Mouse (Mus musculus) retina, postnatal 1 day (tissue): ENCODE measurements around the gene Rsph4a.
"Not testable (repeated sequence)": the region's sequence is repeated elsewhere in the genome, so short reads cannot be mapped to it uniquely, and the experiment has no call there.

ENCODE experiments used
- DNase-seq: peaks from one replicate; pipeline ENCODE4 v3.0.0-alpha.2; 2012

The Rsph4a gene

DNA sequence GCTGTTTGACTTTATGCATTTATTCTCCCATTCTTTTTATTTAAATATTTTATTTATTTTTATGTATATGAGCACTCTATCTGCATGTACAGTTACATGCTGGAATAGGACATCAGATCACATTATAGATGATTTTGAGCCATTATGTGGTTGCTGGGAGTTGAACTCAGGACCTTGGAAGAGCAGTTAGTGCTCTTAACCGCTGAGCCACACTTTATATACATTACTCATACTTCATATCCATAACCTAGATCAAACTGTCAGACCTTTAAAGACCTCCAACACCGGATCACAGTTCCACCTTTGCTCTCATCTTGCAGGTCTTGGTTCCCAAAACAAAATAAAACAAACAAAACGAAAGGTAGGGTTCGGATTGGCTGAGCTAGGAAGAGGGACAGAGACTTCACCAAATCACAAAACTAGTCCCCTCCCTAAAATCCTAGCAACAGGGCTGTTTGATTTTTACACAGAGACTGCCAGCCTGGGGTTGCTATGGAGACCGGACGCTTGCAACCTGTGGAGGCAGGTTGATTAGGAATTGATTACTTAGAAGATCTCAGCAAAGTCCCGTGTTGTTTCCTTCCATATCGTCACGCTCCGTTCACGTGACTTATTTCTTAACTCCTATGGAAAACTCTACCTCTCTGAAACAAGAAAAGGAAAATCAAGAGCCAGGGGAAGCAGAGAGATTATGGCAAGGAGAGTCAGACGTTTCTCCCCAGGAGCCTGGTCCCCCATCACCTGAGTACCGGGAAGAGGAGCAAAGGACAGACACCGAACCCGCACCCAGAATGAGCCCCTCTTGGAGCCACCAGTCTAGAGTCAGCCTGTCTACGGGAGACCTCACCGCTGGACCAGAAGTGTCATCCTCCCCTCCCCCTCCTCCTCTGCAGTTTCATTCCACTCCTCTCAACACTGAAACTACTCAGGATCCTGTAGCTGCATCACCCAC, at the start of gene Rsph4a:
TSS of gene Rsph4a (plus strand) at position 582 of the 952 bp plus-strand sequence.
- peak; percentile 81 for DNase-seq

DNA sequence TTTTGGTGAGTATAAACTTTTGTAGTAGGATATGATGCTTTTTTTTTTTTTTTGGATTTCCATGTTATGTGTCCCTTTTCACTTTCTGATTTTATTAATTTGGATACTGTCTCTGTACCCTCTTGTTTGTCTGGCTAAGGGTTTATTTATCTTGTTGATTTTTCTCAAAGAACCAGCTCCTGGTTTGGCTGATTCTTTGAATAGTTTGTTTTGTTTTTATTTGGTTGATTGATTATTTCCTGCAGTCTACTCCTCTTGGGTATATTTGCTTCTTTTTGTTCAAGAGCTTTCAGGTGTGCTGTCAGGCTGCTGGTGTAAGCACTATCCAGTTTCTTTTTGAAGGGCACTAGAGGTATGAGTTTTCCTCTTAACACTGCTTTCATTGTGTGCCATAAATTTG, 47.5 kb upstream of the Rsph4a start, which contains the start of gene Sult3a1:
TSS of gene Sult3a1 (plus strand) at position 301 of the 400 bp plus-strand sequence.
- no peak for DNase-seq

DNA sequence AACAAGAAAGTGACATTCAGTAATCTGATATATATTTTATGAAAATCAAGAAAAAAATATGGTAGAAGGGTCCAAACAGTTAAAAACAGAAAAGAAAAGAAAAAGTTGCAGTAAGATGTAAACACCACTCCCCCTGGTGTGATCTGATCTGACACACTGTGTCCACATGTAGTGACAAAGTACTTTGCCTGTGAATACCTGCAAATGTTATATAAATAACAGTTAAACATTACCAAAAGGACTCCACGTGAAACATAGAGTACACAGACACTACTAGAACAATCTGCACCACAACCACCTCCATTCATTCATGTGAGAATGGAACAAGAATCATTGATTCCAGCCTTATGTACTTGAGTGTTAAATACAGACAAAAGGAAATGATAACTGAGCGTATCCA, 38.9 kb upstream of the Rsph4a start:
- DNase-seq: no peak

DNA sequence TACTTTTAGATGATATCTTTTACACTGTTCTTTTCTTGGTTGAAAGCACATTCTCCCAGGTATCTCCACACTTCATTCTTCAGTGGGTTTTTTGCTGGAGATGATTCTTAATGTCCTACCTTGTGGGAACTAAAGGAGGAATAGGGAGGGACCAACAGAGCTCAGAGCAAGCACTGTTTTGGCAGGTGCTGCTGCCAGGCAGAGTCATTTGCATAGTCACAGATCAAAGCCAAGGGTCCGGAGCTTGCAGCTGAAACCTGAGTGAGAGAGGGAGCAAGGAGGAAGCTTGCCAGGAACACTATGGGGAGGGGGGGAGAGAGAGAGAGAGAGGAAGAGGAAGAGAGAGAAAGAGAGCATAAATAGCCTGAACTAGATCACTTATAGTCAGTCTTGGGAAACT, 34.5 kb upstream of the Rsph4a start:
- no peak for DNase-seq

DNA sequence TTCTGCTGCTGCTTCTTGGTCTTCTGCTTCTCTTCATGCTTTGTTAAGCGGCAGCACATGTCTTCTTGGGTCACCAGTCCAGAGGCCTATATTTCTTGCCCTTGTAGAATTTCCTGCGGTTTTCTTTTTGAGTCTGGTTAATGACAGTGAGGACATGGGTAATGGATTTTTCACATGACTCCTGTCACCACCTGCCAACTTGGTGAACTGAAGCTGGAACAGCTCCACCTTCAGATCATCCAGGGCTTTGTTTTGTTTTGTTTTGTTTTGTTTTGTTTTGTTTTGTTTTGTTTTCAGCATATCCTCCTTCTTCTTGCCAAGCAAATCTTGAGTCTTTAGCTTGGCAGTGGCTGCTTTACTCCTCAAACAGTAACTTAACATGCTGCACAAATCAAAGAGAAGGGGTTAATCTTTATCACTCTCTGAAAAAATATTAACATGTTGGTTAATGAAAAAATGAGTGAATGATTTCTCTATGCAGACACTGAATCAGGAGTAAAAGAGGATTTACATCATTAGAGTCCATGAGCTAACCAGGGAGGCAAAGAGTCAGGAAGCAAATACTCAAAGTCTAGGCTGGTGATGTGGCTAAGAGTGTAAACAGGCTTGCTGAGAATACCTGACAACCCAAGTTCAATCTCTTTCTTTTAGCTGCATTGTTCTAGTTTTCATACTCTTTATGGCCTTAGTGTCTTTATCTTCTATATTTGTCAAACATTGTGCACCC, 32.1 kb upstream of the Rsph4a start:
- DNase-seq: no peak

DNA sequence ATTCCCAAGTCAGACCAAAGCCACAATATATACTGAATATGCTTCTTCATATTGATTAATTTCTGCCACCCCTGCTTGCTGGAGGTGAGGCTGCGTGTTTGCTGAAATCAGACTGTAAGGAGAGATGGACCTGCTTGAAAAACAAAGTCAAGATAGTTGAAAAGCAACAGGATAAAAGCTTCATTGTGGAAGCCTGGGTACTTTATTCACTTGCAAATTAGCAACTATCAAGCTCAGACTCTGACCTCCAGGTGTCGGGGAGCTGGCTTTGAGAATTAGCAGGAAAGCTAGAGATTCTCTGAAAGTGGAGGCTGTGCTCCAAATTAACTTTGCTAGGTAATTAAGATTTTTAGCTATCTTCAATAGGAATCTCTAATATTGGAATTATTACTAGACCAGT, 22.5 kb upstream of the Rsph4a start:
- not testable (repeated sequence) for DNase-seq

DNA sequence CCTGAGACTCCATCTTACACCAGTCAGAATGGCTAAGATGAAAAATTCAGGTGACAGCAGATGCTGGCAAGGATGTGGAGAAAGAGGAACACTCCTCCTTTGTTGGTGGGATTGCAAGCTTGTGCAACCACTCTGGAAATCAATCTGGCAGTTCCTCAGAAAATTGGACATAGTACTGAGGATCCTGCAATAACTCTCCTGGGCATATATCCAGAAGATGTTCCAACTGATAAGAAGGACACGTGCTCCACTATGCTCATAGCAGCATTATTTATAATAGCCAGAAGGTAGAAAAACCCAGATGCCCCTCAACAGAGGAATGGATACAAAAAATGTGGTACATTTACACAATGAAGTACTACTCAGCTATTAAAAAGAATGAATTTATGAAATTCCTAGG, 3.4 kb upstream of the Rsph4a start:
- DNase-seq: not testable (repeated sequence)

DNA sequence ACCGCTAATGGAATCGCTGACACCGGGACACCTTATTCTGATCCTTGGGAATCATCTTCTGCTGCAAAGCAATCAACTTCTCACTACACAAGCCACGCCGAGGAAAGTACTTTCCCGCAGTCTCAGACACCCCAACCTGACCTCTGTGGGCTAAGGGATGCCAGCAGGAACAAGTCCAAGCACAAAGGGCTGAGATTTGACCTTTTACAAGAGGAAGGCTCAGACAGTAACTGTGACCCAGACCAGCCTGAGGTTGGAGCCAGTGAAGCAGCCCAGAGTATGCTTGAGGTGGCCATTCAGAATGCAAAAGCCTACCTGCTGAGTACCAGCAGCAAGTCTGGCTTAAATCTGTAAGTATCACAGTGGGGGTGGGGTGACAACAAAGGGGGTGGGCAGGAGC, 578 bp downstream of the Rsph4a start:
- no peak for DNase-seq

DNA sequence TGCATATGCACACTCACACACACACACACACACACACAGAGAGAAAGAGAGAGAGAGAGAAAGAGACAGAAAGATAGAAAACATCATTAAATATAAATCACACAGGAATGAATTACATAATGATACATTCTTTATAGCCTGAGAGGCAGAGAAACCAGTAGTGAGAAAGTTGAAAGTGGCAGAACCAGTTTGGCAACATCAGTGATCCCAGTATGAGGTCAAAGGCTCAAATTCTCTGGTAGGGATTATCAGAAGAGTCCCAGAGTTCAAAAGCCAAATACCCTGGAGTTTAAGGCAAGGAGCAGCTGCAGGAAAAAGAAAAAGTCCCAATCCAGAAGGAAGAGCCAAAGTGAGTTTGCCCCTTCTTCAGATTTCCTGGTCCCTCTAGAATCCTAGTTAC, 35.8 kb downstream of the Rsph4a start:
- no peak for DNase-seq

DNA sequence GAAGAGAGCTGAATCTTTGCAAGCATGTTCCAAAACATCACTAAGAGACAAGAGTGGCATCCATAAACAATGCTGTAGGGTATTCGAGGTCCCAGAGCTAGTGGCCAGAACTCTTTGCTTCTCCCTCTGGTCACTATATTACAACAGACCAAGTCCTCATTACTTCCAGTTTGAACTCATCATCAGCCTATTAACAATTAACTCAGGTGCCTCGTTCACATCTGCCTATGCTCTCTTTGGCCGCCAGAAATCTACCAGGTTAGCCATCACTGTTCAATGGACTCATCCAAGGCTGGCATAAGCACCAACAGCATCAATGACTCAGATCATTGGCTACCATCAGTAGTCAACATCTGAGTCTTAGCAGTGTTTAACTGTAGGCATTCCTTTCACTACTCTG, 40.5 kb downstream of the Rsph4a start:
- DNase-seq: no peak

DNA sequence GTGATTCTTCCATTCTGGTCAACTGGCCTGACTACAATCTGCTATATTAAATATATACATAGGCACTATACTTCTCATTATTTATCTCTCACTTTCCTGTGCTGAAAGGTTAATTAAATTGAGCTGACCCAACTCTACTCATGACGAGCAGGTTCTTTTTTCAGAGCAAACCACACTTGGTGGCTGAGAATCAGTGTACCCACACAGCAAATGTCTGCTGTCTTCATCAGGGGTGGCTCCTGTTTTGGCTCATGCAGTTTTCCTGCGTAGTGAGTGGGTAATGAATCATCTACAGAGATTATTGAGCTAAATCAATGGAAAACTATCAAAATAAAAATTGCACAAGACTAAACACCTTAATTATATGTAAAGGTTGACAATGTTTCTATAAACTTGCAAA, 41.4 kb downstream of the Rsph4a start:
- no peak for DNase-seq

DNA sequence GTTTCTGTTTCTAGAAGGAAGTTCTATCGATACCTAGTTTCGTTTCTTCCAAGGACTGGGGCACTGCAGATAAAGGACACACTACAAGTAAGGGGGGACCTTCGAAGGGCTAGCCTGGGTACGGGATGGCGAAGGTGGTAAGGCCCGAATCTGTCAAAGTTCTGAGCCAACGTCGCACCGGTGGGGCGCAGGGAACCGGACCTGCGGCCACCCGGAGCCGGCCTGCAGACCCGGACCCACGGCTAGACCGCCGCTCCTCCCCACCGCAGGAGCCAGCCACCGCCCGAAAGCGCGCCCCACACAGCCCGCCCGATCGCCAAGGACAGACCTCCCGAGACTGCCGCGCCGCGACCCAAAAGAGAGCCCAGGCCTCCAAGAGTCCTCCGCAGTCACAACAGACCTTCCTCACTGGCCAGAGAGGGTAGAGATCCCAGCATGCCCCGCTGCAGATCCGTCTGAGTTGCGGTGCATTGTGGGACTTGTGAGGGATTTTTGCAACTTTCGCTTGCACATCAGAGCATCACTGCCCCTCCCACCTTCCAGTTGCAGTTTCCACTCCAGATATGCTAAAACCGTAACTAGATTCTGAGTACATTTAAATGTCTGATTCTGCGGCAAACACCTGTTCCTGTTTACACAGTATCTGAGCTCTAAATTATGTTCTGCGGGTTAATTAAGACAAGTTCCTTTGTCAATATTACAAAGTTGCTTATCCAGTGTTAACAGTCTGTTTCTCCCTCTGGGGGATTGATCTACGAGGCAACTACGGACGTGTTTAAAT, 46.1 kb downstream of the Rsph4a start, which contains the start of gene Zup1:
TSS of gene Zup1 (minus strand) at position 467 of the 781 bp plus-strand sequence.
- peak; percentile 93 for DNase-seq

DNA sequence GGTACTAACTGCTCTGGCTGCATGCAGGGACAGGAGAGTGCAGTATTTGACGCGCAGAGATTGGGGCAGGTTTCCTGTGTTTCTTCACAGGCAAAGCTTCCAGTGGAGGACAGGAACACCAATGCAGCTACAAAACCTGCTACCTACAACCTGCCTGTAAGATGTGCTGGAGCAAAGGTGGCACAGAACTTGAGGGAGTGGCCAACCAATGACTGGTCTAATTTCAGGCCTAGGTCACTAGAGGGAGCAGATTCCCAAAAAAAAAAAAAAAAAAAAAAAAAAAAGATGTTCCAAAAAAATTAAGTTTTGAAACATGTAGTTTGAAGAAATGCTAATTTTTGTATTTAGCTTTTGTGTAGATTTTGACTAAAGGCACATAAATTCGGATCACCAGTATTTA, 47.6 kb downstream of the Rsph4a start:
- no peak for DNase-seq
